Mouse (Mus musculus) limb, embryonic 10.5 days (tissue): ENCODE data around the gene Gm13199. TPM values are rescaled to one million over a fixed set of nuclear protein-coding genes. Genes with fewer than 3 reads are reported as not detected.

Source experiments
- DNase-seq: peaks from one replicate; pipeline ENCODE4 v3.0.0-alpha.2; 2017; ENCODE audit warnings: low spot score
- H3K27ac ChIP-seq: fragments of 300-500 bp; sonication (generic); 2 replicates; pipeline ENCODE4 v1.5.1; 2016; ENCODE audit warnings: mild to moderate bottlenecking
- H3K27me3 ChIP-seq: fragments of 300-500 bp; sonication (generic); 2 replicates; pipeline ENCODE4 v1.6.1; 2016; ENCODE audit warnings: low read depth, mild to moderate bottlenecking; ENCODE audit not compliant: poor library complexity, severe bottlenecking
- H3K36me3 ChIP-seq: fragments of 300-500 bp; sonication (generic); 2 replicates; pipeline ENCODE4 v1.6.1; 2016; ENCODE audit warnings: mild to moderate bottlenecking, moderate library complexity
- H3K4me1 ChIP-seq: fragments of 300-500 bp; sonication (generic); 2 replicates; pipeline ENCODE4 v1.6.1; 2016
- H3K4me3 ChIP-seq: fragments of 300-500 bp; sonication (generic); 2 replicates; pipeline ENCODE4 v1.5.1; 2016; ENCODE audit warnings: mild to moderate bottlenecking, moderate library complexity
- H3K9me3 ChIP-seq: fragments of 300-500 bp; sonication (generic); replicated peaks from 2 replicates; pipeline ENCODE4 v1.6.1; 2016; ENCODE audit warnings: mild to moderate bottlenecking
- WGBS: fragments of 180-500 bp; shearing (Covaris S2); methylation state at CpG from one replicate; pipeline ENCODE4 v1.1.7; 2016; 5-methylcytosine and 5-hydroxymethylcytosine counted together
- polyA plus RNA-seq: library from polyadenylated mRNA; unstranded; fragments of >200 nt; fragmentation: Nextera tagmentation; extraction: Ambion mirVana; gene quantifications from 2 replicates; pipeline ENCODE4 v1.2.1, GENCODE M21; 2016

Gene Gm13199
- polyA plus RNA-seq, 1 experiment from 2014 or later, result 2.7 TPM

DNA sequence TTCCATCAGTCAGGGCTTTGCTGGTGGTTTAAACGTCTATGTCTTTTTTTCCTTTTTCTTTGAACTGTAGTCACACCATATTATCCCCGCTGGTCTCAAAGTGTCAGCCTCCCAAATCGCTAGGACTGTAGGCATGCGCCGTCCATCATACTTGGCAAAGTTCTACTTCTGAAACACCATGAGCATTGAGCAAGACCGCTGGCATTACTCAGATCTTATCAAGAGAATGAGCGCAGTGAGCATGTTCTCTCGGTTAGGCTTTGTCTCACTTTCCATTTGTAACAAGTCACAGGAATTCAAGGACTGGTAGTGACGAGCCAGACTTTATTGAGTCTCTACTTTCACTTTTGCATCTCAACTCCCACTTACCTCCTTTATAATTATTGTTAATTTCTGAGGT is 11.6 kb downstream of the Gm13199 start:
- Histone ChIP-seq H3K4me1 (peaks cover 9% of the 10 kb centered on the region), H3K9me3 (no peaks in the 10 kb centered on the region), H3K36me3 (peaks cover 61% of the 10 kb centered on the region), H3K27ac (no peak overlapping the region), H3K4me3 (no peak overlapping the region), H3K27me3 (no peaks in the 10 kb centered on the region)
- no peak for DNase-seq
- WGBS, result 94% methylated on average over 9 of the region's 9 CpGs

DNA sequence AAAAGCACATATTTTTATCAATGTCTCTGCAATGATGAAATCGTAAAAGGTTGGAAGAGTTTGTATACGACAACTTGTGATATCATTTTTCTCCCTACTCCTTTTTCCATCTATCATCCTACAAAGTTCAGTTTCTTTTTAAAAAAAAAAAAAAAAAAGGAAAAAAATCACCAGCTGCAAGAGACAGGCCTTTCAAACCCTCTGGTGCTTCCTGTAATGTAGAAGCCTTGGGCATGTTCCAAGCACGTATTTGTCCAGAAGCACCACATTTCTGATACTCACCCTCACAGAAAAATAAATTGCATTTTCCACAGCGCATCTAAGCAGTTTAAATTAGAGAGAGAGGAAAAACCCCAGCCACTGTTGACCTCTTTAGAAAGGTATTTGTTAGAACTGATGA is 16.9 kb downstream of the Gm13199 start:
- 51% methylated on average over 4 of the region's 4 CpGs for WGBS
- DNase-seq, result no peak
- Histone ChIP-seq H3K9me3 (no peaks in the 10 kb centered on the region), H3K27me3 (no peaks in the 10 kb centered on the region), H3K4me3 (peak overlapping the region; percentile 88), H3K4me1 (peaks cover 11% of the 10 kb centered on the region), H3K36me3 (peaks cover 41% of the 10 kb centered on the region), H3K27ac (peak overlapping the region; percentile 96)

DNA sequence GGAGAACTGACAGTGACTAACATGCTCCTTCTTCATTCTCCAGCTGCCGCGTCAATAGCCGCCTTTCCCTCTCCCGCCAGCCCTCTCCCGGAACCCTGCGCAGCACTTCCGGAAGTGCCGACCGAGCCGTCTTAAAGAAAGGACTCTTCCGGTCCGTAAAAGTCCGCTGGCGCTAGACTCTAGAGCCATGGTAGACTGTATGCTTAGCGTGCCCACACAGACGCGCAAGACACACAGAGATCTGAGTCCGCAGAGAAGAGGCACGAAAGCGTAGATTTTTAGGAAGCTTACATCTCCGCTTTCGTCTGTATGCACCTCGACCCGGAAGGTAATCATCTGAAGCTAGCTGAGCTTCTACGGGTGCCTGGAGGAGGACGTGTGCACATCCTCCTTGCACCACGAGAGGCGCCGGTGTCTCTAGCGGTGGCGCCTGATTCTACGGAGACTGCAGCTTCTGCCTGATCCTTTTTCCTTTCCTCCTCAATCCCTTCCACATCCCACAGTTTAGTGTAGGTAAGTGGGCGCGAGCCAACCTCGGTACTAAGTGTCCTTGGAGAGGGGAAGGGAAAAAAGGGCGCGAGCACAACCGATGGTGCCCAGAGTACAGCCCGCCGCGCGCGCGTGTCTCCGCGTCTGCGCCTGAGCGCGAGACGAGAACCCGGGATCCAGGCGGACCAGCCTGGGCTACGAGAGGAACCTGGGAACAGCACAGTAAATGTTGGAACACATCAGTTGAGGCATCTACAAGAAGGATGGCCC is 17.7 kb downstream of the Gm13199 start, which contains the start of the genes Nudt5 and Cdc123:
Gene Nudt5, plus strand, starts transcription at position 147 of the 759 bp plus-strand sequence.
Gene Cdc123, minus strand, starts transcription at position 292 of the 759 bp plus-strand sequence.
- WGBS, result under 1% methylated on average over 53 of the region's 53 CpGs
- H3K27ac ChIP-seq, result peak within 1 kb of the TSS; percentile 96
- peak; percentile 88 for DNase-seq

DNA sequence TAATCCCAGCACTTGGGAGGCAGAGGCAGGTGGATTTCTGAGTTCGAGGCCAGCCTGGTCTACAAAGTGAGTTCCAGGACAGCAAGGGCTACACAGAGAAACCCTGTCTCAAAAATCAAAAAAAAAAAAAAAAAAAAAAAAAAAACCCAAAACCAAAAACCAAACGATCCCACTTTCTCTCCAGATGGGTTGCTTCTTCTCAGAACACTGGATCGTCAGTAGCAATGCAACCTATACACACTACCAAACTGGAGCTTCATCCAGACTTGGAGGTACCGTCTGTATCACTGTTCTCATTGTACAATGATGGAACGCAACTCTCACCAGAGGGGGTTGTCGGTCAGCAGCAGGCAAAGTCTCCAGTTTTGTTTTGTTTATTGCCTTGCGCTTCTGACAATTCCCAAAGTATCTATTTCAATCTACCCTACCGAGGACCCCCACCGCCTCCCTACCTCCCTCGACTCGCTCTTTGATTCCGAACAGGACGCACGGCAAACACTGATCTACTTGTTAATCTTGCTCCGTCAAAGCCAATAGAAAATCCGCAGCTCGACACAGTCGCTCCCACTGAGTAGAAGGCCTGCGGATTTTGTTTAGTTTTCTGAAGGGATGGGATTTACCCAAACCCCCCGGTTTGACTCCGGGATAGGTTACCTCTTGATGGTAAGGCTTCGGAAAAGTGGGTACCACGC is 18.4 kb downstream of the Gm13199 start:
- peaks cover 45% of the 10 kb centered on the region for H3K36me3 ChIP-seq

More for the DNA sequence above, 17.7 kb downstream of the Gm13199 start, which contains the start of the genes Nudt5 and Cdc123:
- peaks cover 41% of the 10 kb centered on the region for H3K36me3 ChIP-seq
- peak within 1 kb of the TSS; percentile 88 for H3K4me3 ChIP-seq
- peaks cover 11% of the 10 kb centered on the region for H3K4me1 ChIP-seq
- no peaks in the 10 kb centered on the region for H3K27me3 ChIP-seq
- H3K9me3 ChIP-seq, result no peaks in the 10 kb centered on the region

DNA sequence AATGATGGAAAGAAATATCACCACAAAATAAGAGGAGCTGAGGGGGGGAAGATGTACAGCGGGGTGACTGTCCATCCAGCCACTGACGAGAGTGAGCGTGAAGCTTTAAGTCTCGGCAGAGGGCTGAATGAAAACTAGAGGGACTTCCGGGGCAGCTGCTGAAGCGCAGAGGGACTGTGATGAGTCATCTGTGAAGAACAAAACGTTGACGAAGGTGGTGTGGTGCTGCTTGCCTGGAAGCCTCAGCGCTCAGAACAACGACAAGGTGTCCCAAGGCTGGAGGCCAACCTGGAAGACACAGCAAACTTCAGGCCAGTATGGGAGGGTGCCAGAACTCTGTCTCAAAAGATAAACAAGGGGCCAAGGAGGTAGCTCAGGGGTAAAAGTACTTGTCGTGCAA is 21.9 kb downstream of the Gm13199 start:
- no peaks in the 10 kb centered on the region; the same call in 1 of the 2 replicates for H3K4me1 ChIP-seq
- H3K9me3 ChIP-seq, result peaks cover 3% of the 10 kb centered on the region; the same call in 1 of the 2 replicates
- no peaks in the 10 kb centered on the region for H3K27me3 ChIP-seq
- no peak overlapping the region for H3K27ac ChIP-seq
- WGBS, result 96% methylated on average over 11 of the region's 11 CpGs
- no peak overlapping the region for H3K4me3 ChIP-seq
- no peak for DNase-seq
- peaks cover 65% of the 10 kb centered on the region for H3K36me3 ChIP-seq

More for the DNA sequence above, 18.4 kb downstream of the Gm13199 start:
- Histone ChIP-seq H3K27ac (peak overlapping the region; percentile 96), H3K9me3 (peaks cover 3% of the 10 kb centered on the region; the same call in 1 of the 2 replicates), H3K4me3 (peak overlapping the region; percentile 88), H3K27me3 (no peaks in the 10 kb centered on the region), H3K4me1 (peaks cover 11% of the 10 kb centered on the region)
- no peak for DNase-seq
- 4% methylated on average over 23 of the region's 23 CpGs for WGBS

DNA sequence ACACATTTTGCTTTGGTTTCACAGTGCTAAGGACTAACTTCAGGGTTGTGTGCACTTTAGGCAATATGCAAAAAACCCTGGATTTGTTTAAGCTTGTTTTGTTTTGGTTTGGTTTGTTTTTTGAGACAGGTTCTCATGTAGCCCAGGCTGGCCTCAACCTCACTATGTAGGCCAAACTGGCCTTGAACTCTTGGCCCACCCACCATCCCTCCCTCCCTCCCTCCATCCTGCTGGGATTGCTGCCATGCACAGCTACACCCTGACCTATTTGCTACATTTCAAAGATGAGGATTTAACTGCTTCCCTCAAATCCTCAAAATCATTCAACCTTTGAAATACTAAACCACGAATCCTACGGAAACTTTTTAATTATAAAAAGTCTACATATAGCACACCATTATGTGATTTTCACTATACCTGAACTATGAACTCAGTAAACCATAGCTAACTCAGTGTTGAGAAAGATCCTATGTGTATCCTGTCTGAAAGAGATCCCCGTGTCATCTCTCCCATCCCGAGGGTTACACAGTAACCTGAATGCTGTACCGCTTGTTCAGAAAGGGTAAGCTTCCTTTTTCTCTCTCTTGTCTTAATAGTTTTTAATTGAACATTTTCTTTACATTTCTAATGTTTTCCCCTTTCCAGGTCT is 37.3 kb downstream of the Gm13199 start:
- peaks cover 82% of the 10 kb centered on the region for H3K36me3 ChIP-seq
- 96% methylated on average over 5 of the region's 5 CpGs for WGBS
- H3K27me3 ChIP-seq, result no peaks in the 10 kb centered on the region
- no peak overlapping the region for H3K27ac ChIP-seq
- no peaks in the 10 kb centered on the region for H3K4me1 ChIP-seq
- no peak for DNase-seq
- no peaks in the 10 kb centered on the region for H3K9me3 ChIP-seq
- H3K4me3 ChIP-seq, result no peak overlapping the region

DNA sequence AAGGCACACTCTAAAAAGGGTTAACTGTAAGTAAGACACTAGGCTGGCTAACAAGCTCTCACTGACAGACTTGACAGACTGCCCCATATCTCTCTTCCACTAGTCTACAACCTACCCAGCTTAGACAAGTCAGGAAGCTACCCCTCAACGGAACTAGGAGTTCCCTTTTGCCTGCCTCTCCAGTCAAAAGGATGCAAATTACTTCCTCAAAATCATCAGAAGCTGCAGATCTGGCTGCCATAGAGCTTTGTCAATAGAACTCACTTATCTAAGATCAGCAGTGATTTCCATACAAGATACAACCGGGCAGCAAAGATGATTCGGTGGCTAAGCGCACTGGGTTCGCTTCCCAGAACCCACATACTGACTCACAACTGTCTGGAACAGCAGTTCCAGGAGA is 38.0 kb downstream of the Gm13199 start:
- Histone ChIP-seq H3K4me3 (no peak overlapping the region), H3K27ac (no peak overlapping the region), H3K36me3 (peaks cover 83% of the 10 kb centered on the region), H3K4me1 (no peaks in the 10 kb centered on the region), H3K9me3 (no peaks in the 10 kb centered on the region), H3K27me3 (no peaks in the 10 kb centered on the region)
- DNase-seq, result no peak
- WGBS, result 87% methylated on average over 5 of the region's 5 CpGs

DNA sequence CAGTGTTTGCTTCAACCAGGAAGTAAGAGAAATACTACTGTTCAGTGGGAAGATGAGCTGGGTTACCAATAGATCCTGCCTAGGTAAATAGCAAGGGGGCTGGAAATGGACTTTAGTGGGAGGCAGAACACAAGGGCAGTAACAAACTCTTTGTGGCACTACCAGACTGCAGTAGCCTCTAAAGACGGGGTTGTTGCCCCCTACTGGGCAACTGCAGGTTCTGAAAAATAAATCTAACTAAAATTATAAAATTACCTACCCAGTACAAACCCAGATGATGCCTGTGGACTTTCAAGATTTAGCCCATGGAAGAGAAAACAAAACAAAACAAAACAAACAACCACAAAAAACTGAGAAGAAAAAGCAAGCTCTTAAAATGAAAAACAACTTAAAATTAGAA is 38.5 kb downstream of the Gm13199 start:
- Histone ChIP-seq H3K9me3 (no peaks in the 10 kb centered on the region), H3K27me3 (no peaks in the 10 kb centered on the region), H3K27ac (no peak overlapping the region), H3K4me1 (no peaks in the 10 kb centered on the region), H3K36me3 (peaks cover 83% of the 10 kb centered on the region), H3K4me3 (no peak overlapping the region)
- no peak for DNase-seq
- WGBS, result 46% methylated on average over 1 of the region's 1 CpGs

DNA sequence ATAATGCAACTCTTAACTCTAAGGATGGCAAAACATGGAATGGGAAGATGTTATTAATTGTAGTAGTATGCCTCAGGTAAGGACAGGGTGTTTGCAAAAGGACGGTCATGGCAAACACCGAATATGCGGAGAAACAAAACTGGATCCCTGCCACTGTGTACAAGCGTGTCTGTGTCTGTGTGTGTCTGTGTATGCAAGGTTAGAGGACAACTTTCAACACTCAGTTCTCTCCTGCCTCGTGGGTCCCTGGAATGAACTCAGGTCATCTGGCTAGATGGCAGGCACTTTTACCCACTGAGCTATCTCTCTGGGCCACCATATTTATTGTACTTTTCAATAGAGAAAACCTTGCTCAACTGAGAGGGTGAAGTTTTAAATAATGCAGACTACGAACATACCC is 40.3 kb downstream of the Gm13199 start:
- Histone ChIP-seq H3K27me3 (no peaks in the 10 kb centered on the region), H3K9me3 (no peaks in the 10 kb centered on the region), H3K4me1 (no peaks in the 10 kb centered on the region), H3K36me3 (peaks cover 88% of the 10 kb centered on the region), H3K4me3 (no peak overlapping the region), H3K27ac (no peak overlapping the region)
- WGBS, result 96% methylated on average over 6 of the region's 6 CpGs
- DNase-seq, result no peak

DNA sequence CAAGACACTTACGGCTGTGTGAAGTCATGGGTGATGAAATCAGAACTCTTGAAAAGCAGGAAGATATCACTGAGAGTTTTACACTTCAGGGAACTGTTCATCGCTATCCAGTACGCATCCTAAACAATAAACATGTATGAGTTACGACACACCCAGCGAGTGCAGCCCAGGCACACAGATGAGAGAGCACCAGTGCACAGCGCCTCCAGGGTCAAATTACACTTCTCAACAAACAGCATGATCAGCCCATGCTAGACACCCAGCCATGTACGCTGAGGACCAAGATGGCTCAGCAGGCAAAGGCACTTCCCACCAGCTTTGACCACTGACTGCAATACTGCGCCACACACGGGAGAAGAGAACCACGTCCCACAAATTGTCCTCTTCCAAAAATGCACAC is 41.5 kb downstream of the Gm13199 start:
- no peak for DNase-seq
- Histone ChIP-seq H3K9me3 (no peaks in the 10 kb centered on the region), H3K4me3 (no peak overlapping the region), H3K36me3 (peaks cover 87% of the 10 kb centered on the region), H3K4me1 (no peaks in the 10 kb centered on the region), H3K27ac (no peak overlapping the region), H3K27me3 (no peaks in the 10 kb centered on the region)
- 91% methylated on average over 10 of the region's 10 CpGs for WGBS
